Mouse (Mus musculus) right cerebral cortex, adult 2 months (tissue): ENCODE results near the gene Zfp605.
"Not testable (repeated sequence)": the region's sequence is repeated elsewhere in the genome, so short reads cannot be mapped to it uniquely, and the experiment has no call there.

Experiments used
- DNase-seq, 2 experiments: peaks; one replicate each; pipeline ENCODE4 v3.0.0; 2021 to 2022; ENCODE audit warnings: low spot score in 2 of 2

Zfp605 gene

GRCm38 (mm10) chr5:110107581-110108304, 2.1 kb upstream of the Zfp605 start, which contains the start of gene Gtpbp6:
TSS of gene Gtpbp6 (minus strand) at chr5:110108197.
- peak; percentile 94 for DNase-seq

- no peak for DNase-seq
Observed at GRCm38 (mm10) chr5:110108305-110108628, 1.6 kb upstream of the Zfp605 start.

GRCm38 (mm10) chr5:110122380-110122779, 12.5 kb downstream of the Zfp605 start:
- DNase-seq = not testable (repeated sequence)

GRCm38 (mm10) chr5:110135293-110136086, 25.6 kb downstream of the Zfp605 start, which contains the start of gene Chfr:
TSS of gene Chfr (plus strand) at chr5:110135842.
- DNase-seq = peak; percentile 100

- no peak for DNase-seq
Observed at GRCm38 (mm10) chr5:110136087-110136464, 26.2 kb downstream of the Zfp605 start.

GRCm38 (mm10) chr5:110137816-110138215, 27.9 kb downstream of the Zfp605 start:
- DNase-seq = no peak

- DNase-seq = no peak
Observed at GRCm38 (mm10) chr5:110139325-110139724, 29.4 kb downstream of the Zfp605 start.

GRCm38 (mm10) chr5:110140424-110140823, 30.5 kb downstream of the Zfp605 start:
- DNase-seq = no peak

- DNase-seq = no peak
Observed at GRCm38 (mm10) chr5:110142309-110142708, 32.4 kb downstream of the Zfp605 start.

GRCm38 (mm10) chr5:110143007-110143406, 33.1 kb downstream of the Zfp605 start:
- no peak for DNase-seq

- peak in 1 of 2 experiments; percentile 13 for DNase-seq
Observed at GRCm38 (mm10) chr5:110169374-110169773, 59.5 kb downstream of the Zfp605 start.

GRCm38 (mm10) chr5:110176362-110177020, 66.6 kb downstream of the Zfp605 start, which contains the start of gene Golga3:
TSS of gene Golga3 (plus strand) at chr5:110176701.
- DNase-seq = peak; percentile 87 to 91

- no peak for DNase-seq
Observed at GRCm38 (mm10) chr5:110177021-110177420, 67.1 kb downstream of the Zfp605 start.

- no peak for DNase-seq
Observed at GRCm38 (mm10) chr5:110178628-110179027, 68.7 kb downstream of the Zfp605 start.
